Mouse (Mus musculus) hindbrain, embryonic 13.5 days (tissue): ENCODE measurements around the gene Tjap1. TPM values are rescaled to one million over a fixed set of nuclear protein-coding genes. Genes with fewer than 3 reads are reported as not detected.

ENCODE experiments used
- ATAC-seq: fragments of 200-750 bp; cut with Nextera tagmentation; 2 replicates; pipeline ENCODE4 v1.8.0; 2017; ENCODE audit warnings: moderate TSS enrichment; ENCODE audit not compliant: low FRiP score
- H3K27ac ChIP-seq: fragments of 300-500 bp; sonication (generic); 2 replicates; pipeline ENCODE4 v1.5.1; 2015; ENCODE audit warnings: inconsistent platforms, mild to moderate bottlenecking, moderate library complexity
- H3K27me3 ChIP-seq: fragments of 300-500 bp; sonication (generic); 2 replicates; pipeline ENCODE4 v1.6.1; 2015; ENCODE audit warnings: mild to moderate bottlenecking, inconsistent platforms
- H3K36me3 ChIP-seq: fragments of 300-500 bp; sonication (generic); 2 replicates; pipeline ENCODE4 v1.6.1; 2015; ENCODE audit warnings: mild to moderate bottlenecking, inconsistent platforms
- H3K4me1 ChIP-seq: fragments of 300-500 bp; sonication (generic); replicated peaks from 2 replicates; pipeline ENCODE4 v1.6.1; 2015; ENCODE audit warnings: inconsistent platforms
- H3K4me2 ChIP-seq: fragments of 300-500 bp; sonication (generic); 2 replicates; pipeline ENCODE4 v1.6.1; 2015; ENCODE audit warnings: inconsistent platforms, mild to moderate bottlenecking, moderate library complexity
- H3K4me3 ChIP-seq: fragments of 300-500 bp; sonication (generic); 2 replicates; pipeline ENCODE4 v1.5.1; 2015; ENCODE audit warnings: mild to moderate bottlenecking, inconsistent platforms
- H3K9ac ChIP-seq: fragments of 300-500 bp; sonication (generic); 2 replicates; pipeline ENCODE4 v1.6.1; 2015; ENCODE audit warnings: mild to moderate bottlenecking, inconsistent platforms
- H3K9me3 ChIP-seq: fragments of 300-500 bp; sonication (generic); 2 replicates; pipeline ENCODE4 v1.6.1; 2016; ENCODE audit warnings: inconsistent platforms
- WGBS: fragments of 180-500 bp; shearing (Covaris S2); methylation state at CpG from one replicate; pipeline ENCODE4 v1.1.7; 2015; 5-methylcytosine and 5-hydroxymethylcytosine counted together
- polyA plus RNA-seq: library from polyadenylated mRNA; unstranded; fragments of >200 nt; fragmentation: Nextera tagmentation; extraction: Ambion mirVana; gene quantifications from 2 replicates; pipeline ENCODE4 v1.2.1, GENCODE M21; 2015

The Tjap1 gene
- polyA plus RNA-seq, 1 experiment from 2014 or later, result 33.8 TPM

- 84% methylated on average over 4 of the region's 4 CpGs for WGBS
- H3K36me3 ChIP-seq, result peaks cover 32% of the 10 kb centered on the region
Measured at GRCm38 (mm10) chr17:46277586-46277985, 5.2 kb downstream of the Tjap1 start.

GRCm38 (mm10) chr17:46275506-46275905 is 7.3 kb downstream of the Tjap1 start:
- Histone ChIP-seq H3K4me3 (no peak overlapping the region), H3K9ac (no peak overlapping the region), H3K36me3 (peaks cover 45% of the 10 kb centered on the region), H3K27ac (no peak overlapping the region), H3K9me3 (no peaks in the 10 kb centered on the region), H3K4me2 (no peak overlapping the region), H3K4me1 (0 out of 2 replicates have a peak, but pooled peaks cover 3% of the 10 kb centered on the region), H3K27me3 (no peaks in the 10 kb centered on the region)
- 90% methylated on average over 10 of the region's 10 CpGs for WGBS
- no peak for ATAC-seq

More at GRCm38 (mm10) chr17:46277586-46277985, 5.2 kb downstream of the Tjap1 start:
- no peaks in the 10 kb centered on the region for H3K27me3 ChIP-seq
- H3K27ac ChIP-seq, result no peak overlapping the region
- no peak overlapping the region for H3K4me3 ChIP-seq
- H3K4me1 ChIP-seq, result peaks cover 19% of the 10 kb centered on the region
- H3K4me2 ChIP-seq, result no peak overlapping the region
- no peak overlapping the region for H3K9ac ChIP-seq
- ATAC-seq, result no peak
- H3K9me3 ChIP-seq, result no peaks in the 10 kb centered on the region

- no peak for ATAC-seq
- Histone ChIP-seq H3K4me2 (no peak overlapping the region), H3K36me3 (peaks cover 48% of the 10 kb centered on the region), H3K9ac (no peak overlapping the region), H3K4me3 (no peak overlapping the region), H3K4me1 (0 out of 2 replicates have a peak, but pooled peaks cover 3% of the 10 kb centered on the region), H3K27ac (no peak overlapping the region), H3K27me3 (no peaks in the 10 kb centered on the region), H3K9me3 (no peaks in the 10 kb centered on the region)
- WGBS, result 87% methylated on average over 6 of the region's 6 CpGs
Measured at GRCm38 (mm10) chr17:46275034-46275433, 7.8 kb downstream of the Tjap1 start.

- Histone ChIP-seq H3K9me3 (no peaks in the 10 kb centered on the region), H3K27me3 (no peaks in the 10 kb centered on the region), H3K36me3 (peaks cover 53% of the 10 kb centered on the region), H3K4me2 (no peak overlapping the region), H3K27ac (no peak overlapping the region), H3K4me3 (no peak overlapping the region), H3K4me1 (0 out of 2 replicates have a peak, but pooled peaks cover 3% of the 10 kb centered on the region), H3K9ac (0 out of 2 replicates have a peak overlapping the region, but pooled peaks have one; percentile 13)
- WGBS, result 71% methylated on average over 6 of the region's 6 CpGs
- no peak for ATAC-seq
Measured at GRCm38 (mm10) chr17:46274465-46274864, 8.4 kb downstream of the Tjap1 start.

GRCm38 (mm10) chr17:46273803-46274236 is 9.0 kb downstream of the Tjap1 start:
- Histone ChIP-seq H3K9me3 (no peaks in the 10 kb centered on the region), H3K27me3 (no peaks in the 10 kb centered on the region), H3K4me1 (0 out of 2 replicates have a peak, but pooled peaks cover 3% of the 10 kb centered on the region), H3K27ac (no peak overlapping the region), H3K4me2 (no peak overlapping the region), H3K9ac (no peak overlapping the region), H3K4me3 (no peak overlapping the region), H3K36me3 (peaks cover 48% of the 10 kb centered on the region)
- no peak for ATAC-seq
- WGBS, result 79% methylated on average over 1 of the region's 1 CpGs

GRCm38 (mm10) chr17:46272675-46273074 is 10.2 kb downstream of the Tjap1 start:
- no peak for ATAC-seq
- Histone ChIP-seq H3K4me3 (no peak overlapping the region), H3K4me1 (0 out of 2 replicates have a peak, but pooled peaks cover 3% of the 10 kb centered on the region), H3K9me3 (no peaks in the 10 kb centered on the region), H3K9ac (no peak overlapping the region), H3K4me2 (no peak overlapping the region), H3K27me3 (no peaks in the 10 kb centered on the region), H3K36me3 (peaks cover 41% of the 10 kb centered on the region), H3K27ac (no peak overlapping the region)
- 92% methylated on average over 5 of the region's 5 CpGs for WGBS

GRCm38 (mm10) chr17:46272058-46272457 is 10.8 kb downstream of the Tjap1 start:
- Histone ChIP-seq H3K4me2 (no peak overlapping the region), H3K27ac (no peak overlapping the region), H3K36me3 (peaks cover 36% of the 10 kb centered on the region), H3K4me3 (no peak overlapping the region), H3K9me3 (no peaks in the 10 kb centered on the region), H3K4me1 (0 out of 2 replicates have a peak, but pooled peaks cover 3% of the 10 kb centered on the region), H3K9ac (no peak overlapping the region), H3K27me3 (no peaks in the 10 kb centered on the region)
- no peak for ATAC-seq
- 84% methylated on average over 2 of the region's 2 CpGs for WGBS

GRCm38 (mm10) chr17:46269771-46270534 is 12.9 kb downstream of the Tjap1 start:
- Histone ChIP-seq H3K27ac (no peak overlapping the region), H3K9me3 (no peaks in the 10 kb centered on the region), H3K36me3 (peaks cover 39% of the 10 kb centered on the region), H3K9ac (peak overlapping the region; percentile 39), H3K4me2 (no peak overlapping the region), H3K4me1 (0 out of 2 replicates have a peak, but pooled peaks cover 5% of the 10 kb centered on the region), H3K4me3 (no peak overlapping the region), H3K27me3 (no peaks in the 10 kb centered on the region)
- no peak for ATAC-seq
- 87% methylated on average over 19 of the region's 19 CpGs for WGBS

- H3K36me3 ChIP-seq, result peaks cover 44% of the 10 kb centered on the region
- H3K27me3 ChIP-seq, result no peaks in the 10 kb centered on the region
- ATAC-seq, result no peak
Measured at GRCm38 (mm10) chr17:46268026-46268720, 14.7 kb downstream of the Tjap1 start.

GRCm38 (mm10) chr17:46267511-46267910 is 15.3 kb downstream of the Tjap1 start:
- 90% methylated on average over 7 of the region's 7 CpGs for WGBS
- no peak overlapping the region for H3K4me2 ChIP-seq
- peaks cover 51% of the 10 kb centered on the region for H3K36me3 ChIP-seq
- no peak for ATAC-seq
- H3K27ac ChIP-seq, result no peak overlapping the region
- no peak overlapping the region for H3K9ac ChIP-seq
- H3K4me1 ChIP-seq, result 0 out of 2 replicates have a peak, but pooled peaks cover 3% of the 10 kb centered on the region
- no peaks in the 10 kb centered on the region for H3K9me3 ChIP-seq
- no peaks in the 10 kb centered on the region for H3K27me3 ChIP-seq
- H3K4me3 ChIP-seq, result no peak overlapping the region

More at GRCm38 (mm10) chr17:46268026-46268720, 14.7 kb downstream of the Tjap1 start:
- 0 out of 2 replicates have a peak, but pooled peaks cover 3% of the 10 kb centered on the region for H3K4me1 ChIP-seq
- no peak overlapping the region for H3K4me2 ChIP-seq
- 0 out of 2 replicates have a peak overlapping the region, but pooled peaks have one; percentile 2 for H3K9ac ChIP-seq
- WGBS, result 73% methylated on average over 10 of the region's 10 CpGs
- no peak overlapping the region for H3K27ac ChIP-seq
- no peaks in the 10 kb centered on the region for H3K9me3 ChIP-seq
- H3K4me3 ChIP-seq, result no peak overlapping the region

- Histone ChIP-seq H3K4me2 (no peak overlapping the region), H3K9me3 (no peaks in the 10 kb centered on the region), H3K36me3 (peaks cover 56% of the 10 kb centered on the region), H3K27ac (no peak overlapping the region), H3K9ac (peak overlapping the region; percentile 39), H3K27me3 (no peaks in the 10 kb centered on the region), H3K4me1 (0 out of 2 replicates have a peak, but pooled peaks cover 3% of the 10 kb centered on the region), H3K4me3 (no peak overlapping the region)
- no peak for ATAC-seq
- WGBS, result 61% methylated on average over 6 of the region's 6 CpGs
Measured at GRCm38 (mm10) chr17:46266986-46267385, 15.8 kb downstream of the Tjap1 start.

- ATAC-seq, result peak; percentile 50; the same call in 1 of the 2 replicates
- peaks cover 58% of the 10 kb centered on the region for H3K36me3 ChIP-seq
- H3K4me1 ChIP-seq, result 0 out of 2 replicates have a peak, but pooled peaks cover 3% of the 10 kb centered on the region
- no peaks in the 10 kb centered on the region for H3K9me3 ChIP-seq
- H3K4me2 ChIP-seq, result no peak overlapping the region
- no peak overlapping the region for H3K4me3 ChIP-seq
- H3K9ac ChIP-seq, result peak overlapping the region; percentile 39; the same call in 1 of the 2 replicates
- H3K27ac ChIP-seq, result no peak overlapping the region
- 32% methylated on average over 14 of the region's 14 CpGs for WGBS
- H3K27me3 ChIP-seq, result no peaks in the 10 kb centered on the region
Measured at GRCm38 (mm10) chr17:46265918-46266618, 16.8 kb downstream of the Tjap1 start.
